Mouse (Mus musculus): ENCODE data around the gene Ipo4. TPM values are rescaled to one million over a fixed set of nuclear protein-coding genes. Genes with fewer than 3 reads are reported as not detected.

The Ipo4 gene
- total and polyA plus RNA-seq, 3 experiments, result 46.2 to 132 TPM; not detected in 1

DNA sequence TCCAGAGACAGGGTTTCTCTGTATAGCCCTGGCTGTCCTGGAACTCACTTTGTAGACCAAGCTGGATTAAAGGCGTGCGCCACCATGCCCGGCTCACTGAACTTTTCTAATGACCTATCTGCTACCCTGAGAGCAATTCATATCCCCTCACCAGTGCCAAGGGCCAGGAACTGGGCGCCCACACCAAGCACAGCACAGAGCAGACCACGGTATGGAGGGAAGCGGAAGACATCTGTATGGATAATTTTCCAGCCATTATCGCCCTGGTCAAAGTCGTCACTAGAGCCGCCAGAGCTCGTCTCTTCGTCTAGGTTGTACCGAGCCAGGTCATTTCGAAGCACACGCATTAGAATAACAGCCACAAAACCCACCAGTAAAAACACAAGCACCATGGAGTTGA, 5.1 kb upstream of the Ipo4 start:
- Histone ChIP-seq H3K9ac (ENCODE audit: control insufficient read depth, low read depth, low read length, poor library complexity, severe bottlenecking) (no peak overlapping the region), H3K9me3 (replicated peaks; ENCODE audit: insufficient read depth, low read length) (no peaks in the 10 kb centered on the region), H3K36me3 (ENCODE audit: control insufficient read depth in 1 of 2, insufficient read depth in 2 of 2, low read length in 2 of 2) (peaks cover 4 to 17% of the 10 kb centered on the region in 2 experiments), H3K27me3 (ENCODE audit: control insufficient read depth in 1 of 2, insufficient read depth in 2 of 2, low read length in 2 of 2) (no peaks in the 10 kb centered on the region), H3K79me2 (ENCODE audit: control insufficient read depth, insufficient read depth, low read length, poor library complexity) (peaks cover 42% of the 10 kb centered on the region), H3K4me1 (ENCODE audit: control insufficient read depth in 1 of 2, insufficient read depth in 2 of 2, low read length in 2 of 2) (peaks cover 0 to 14% of the 10 kb centered on the region in 2 experiments; a peak in 2 of 4 replicates), H3K27ac (ENCODE audit: control insufficient read depth, low read depth, low read length) (no peak overlapping the region), H3K4me3 (ENCODE audit: control insufficient read depth in 1 of 2, insufficient read depth in 1 of 2, low read depth in 2 of 2, low read length in 2 of 2) (no peak overlapping the region)
- TF ChIP-seq CTCF (IDR thresholded peaks at IDR 0.05 in 2 of 3, conservative IDR thresholded peaks at IDR 0.05 in 1 of 3; ENCODE audit: control insufficient read depth in 1 of 3, insufficient read depth in 1 of 3, low read depth in 2 of 3, low read length in 3 of 3, poor library complexity in 1 of 3, severe bottlenecking in 1 of 3) (no peak), ZKSCAN1 (IDR thresholded peaks at IDR 0.05; ENCODE audit: low read depth, low read length) (no peak), MYB (IDR thresholded peaks at IDR 0.05; ENCODE audit: low read depth, low read length) (no peak), POLR2AphosphoS5 (IDR thresholded peaks at IDR 0.05; ENCODE audit: borderline replicate concordance, low read depth, low read length) (no peak), RCOR1 (IDR thresholded peaks at IDR 0.05; ENCODE audit: low read depth, low read length) (no peak), CHD1 (IDR thresholded peaks at IDR 0.05; ENCODE audit: low read depth, low read length) (no peak), POLR2AphosphoS2 (IDR thresholded peaks at IDR 0.05; ENCODE audit: low read length) (no peak), MXI1 (IDR thresholded peaks at IDR 0.05; ENCODE audit: low read depth, low read length) (no peak), BHLHE40 (IDR thresholded peaks at IDR 0.05; ENCODE audit: borderline replicate concordance, low read depth, low read length) (no peak), TBP (IDR thresholded peaks at IDR 0.05; ENCODE audit: low read depth, low read length) (no peak), ZC3H11A (IDR thresholded peaks at IDR 0.05; ENCODE audit: low read depth, low read length) (no peak)
- DNase-seq (ENCODE audit: low read depth, low spot score), result no peak

DNA sequence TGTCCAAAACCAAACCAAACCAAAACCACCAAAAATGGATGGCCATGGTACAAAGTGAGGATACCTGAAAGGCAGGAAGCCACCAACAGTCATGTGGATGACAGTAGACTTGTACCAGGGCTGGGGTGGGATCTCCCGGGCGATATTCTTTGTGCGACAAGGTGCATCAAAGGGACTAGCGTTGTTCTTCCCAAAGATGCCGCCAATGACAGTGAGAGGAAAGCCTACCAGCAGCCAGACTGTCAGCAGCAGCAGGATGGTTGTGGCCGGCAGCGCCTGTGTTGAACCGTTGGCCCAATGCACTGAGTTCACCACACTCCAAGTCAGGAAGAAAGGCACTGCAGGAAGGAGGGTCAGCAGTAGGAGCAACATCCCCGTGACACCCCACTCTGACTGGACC, 2.0 kb upstream of the Ipo4 start, which contains the start of gene Gm49378:
Gene Gm49378 (minus strand): TSS at position 101 of the 400 bp plus-strand sequence.
- no peak for DNase-seq (ENCODE audit: low read depth, low spot score)
- peaks cover 4 to 9% of the 10 kb centered on the region in 2 experiments for H3K36me3 ChIP-seq (ENCODE audit: control insufficient read depth in 1 of 2, insufficient read depth in 2 of 2, low read length in 2 of 2)
- TF ChIP-seq CHD1 (IDR thresholded peaks at IDR 0.05; ENCODE audit: low read depth, low read length), result no peak
- TF ChIP-seq TAL1 (IDR thresholded peaks at IDR 0.05; ENCODE audit: low read length), result no peak
- TF ChIP-seq RAD21 (IDR thresholded peaks at IDR 0.05; ENCODE audit: low read depth, low read length), result no peak
- no peak for TF ChIP-seq MYB (IDR thresholded peaks at IDR 0.05; ENCODE audit: low read depth, low read length)
- TF ChIP-seq ELF1 (IDR thresholded peaks at IDR 0.05; ENCODE audit: low read depth, low read length), result no peak
- TF ChIP-seq CHD2 (IDR thresholded peaks at IDR 0.05; ENCODE audit: low read length), result no peak
- no peak for TF ChIP-seq SMC3 (IDR thresholded peaks at IDR 0.05; ENCODE audit: low read depth, low read length)
- no peak for TF ChIP-seq POLR2AphosphoS2 (IDR thresholded peaks at IDR 0.05; ENCODE audit: low read length)
- no peak for TF ChIP-seq RCOR1 (IDR thresholded peaks at IDR 0.05; ENCODE audit: low read depth, low read length)
- TF ChIP-seq KAT2A (conservative IDR thresholded peaks at IDR 0.05; ENCODE audit: low read depth, low read length), result no peak
- TF ChIP-seq SIN3A (IDR thresholded peaks at IDR 0.05; ENCODE audit: low read length), result no peak
- H3K79me2 ChIP-seq (ENCODE audit: control insufficient read depth, insufficient read depth, low read length, poor library complexity), result peaks cover 30% of the 10 kb centered on the region
- peaks cover 0 to 6% of the 10 kb centered on the region in 2 experiments; a peak in 2 of 4 replicates for H3K4me1 ChIP-seq (ENCODE audit: control insufficient read depth in 1 of 2, insufficient read depth in 2 of 2, low read length in 2 of 2)
- no peaks in the 10 kb centered on the region for H3K27me3 ChIP-seq (ENCODE audit: control insufficient read depth in 1 of 2, insufficient read depth in 2 of 2, low read length in 2 of 2)
- no peak within 1 kb of the TSS for H3K4me3 ChIP-seq (ENCODE audit: control insufficient read depth in 1 of 2, insufficient read depth in 1 of 2, low read depth in 2 of 2, low read length in 2 of 2)
- no peak within 1 kb of the TSS for H3K27ac ChIP-seq (ENCODE audit: control insufficient read depth, low read depth, low read length)
- H3K9me3 ChIP-seq (replicated peaks; ENCODE audit: insufficient read depth, low read length), result no peaks in the 10 kb centered on the region
- H3K9ac ChIP-seq (ENCODE audit: control insufficient read depth, low read depth, low read length, poor library complexity, severe bottlenecking), result no peak within 1 kb of the TSS
